Mouse (Mus musculus) CH12.LX (cell line): ENCODE measurements at regions not wholly inside any gene's neighbourhood (a gene's known extent, or its start where the extent isn't known, plus 50 kb on each side); places are given as distances from the start of the nearest gene placed in this dataset.

Source experiments
- CTCF ChIP-seq, 2 experiments: IDR thresholded peaks in 1 of 2; conservative IDR thresholded peaks in 1 of 2; 2 replicates each; pipeline ENCODE4 v1.5.1; 2011 to 2012; ENCODE audit warnings: low read depth in 2 of 2, low read length in 2 of 2, improper control_type of control experiment in 1 of 2, inconsistent platforms in 1 of 2, mild to moderate bottlenecking in 1 of 2, moderate library complexity in 1 of 2
- MAZ ChIP-seq: IDR thresholded peaks from 2 replicates; pipeline ENCODE4 v1.6.1; 2012; ENCODE audit warnings: low read depth, mild to moderate bottlenecking, inconsistent platforms, low read length, improper control_type of control experiment, moderate library complexity
- POLR2A ChIP-seq: IDR thresholded peaks from 2 replicates; pipeline ENCODE4 v1.6.1; 2011; ENCODE audit warnings: low read depth, mild to moderate bottlenecking, improper control_type of control experiment, low read length
- USF2 ChIP-seq: conservative IDR thresholded peaks from 2 replicates; pipeline ENCODE4 v1.6.1; 2011; ENCODE audit warnings: low read depth, low read length, improper control_type of control experiment

- TF ChIP-seq USF2 (no peak), POLR2A (no peak), CTCF (conservative IDR thresholded peaks at IDR 0.05 in 1 of 2, IDR thresholded peaks at IDR 0.05 in 1 of 2; ENCODE audit: low read depth in 2 of 2, low read length in 2 of 2) (no peak), MAZ (no peak)
Observed at GRCm38 (mm10) chr1:23602710-23603291, 158.8 kb upstream of the B3gat2 start.
